Mouse (Mus musculus) intestine, postnatal 0 days (tissue): Measurements from ENCODE around the gene Ankfy1. TPM values are rescaled to one million over a fixed set of nuclear protein-coding genes. Genes with fewer than 3 reads are reported as not detected.
"Not testable (repeated sequence)": the region's sequence is repeated elsewhere in the genome, so short reads cannot be mapped to it uniquely, and the experiment has no call there.

Source experiments
- ATAC-seq: fragments of 200-750 bp; cut with Nextera tagmentation; 2 replicates; pipeline ENCODE4 v1.8.0; 2017; ENCODE audit warnings: mild to moderate bottlenecking, moderate TSS enrichment, moderate library complexity
- H3K27ac ChIP-seq: fragments of 300-500 bp; sonication (generic); 2 replicates; pipeline ENCODE4 v1.5.1; 2014; ENCODE audit warnings: mild to moderate bottlenecking, low read depth, low read length, moderate library complexity
- H3K27me3 ChIP-seq: fragments of 300-500 bp; sonication (generic); replicated peaks from 2 replicates; pipeline ENCODE4 v1.6.1; 2014; ENCODE audit warnings: low read length, mixed read lengths; ENCODE audit not compliant: control insufficient read depth, insufficient read depth
- H3K36me3 ChIP-seq: fragments of 300-500 bp; sonication (generic); 2 replicates; pipeline ENCODE4 v1.6.1; 2014; ENCODE audit warnings: mild to moderate bottlenecking, moderate library complexity; ENCODE audit not compliant: control insufficient read depth, insufficient read depth
- H3K4me1 ChIP-seq: fragments of 300-500 bp; sonication (generic); replicated peaks from 2 replicates; pipeline ENCODE4 v1.6.1; 2014; ENCODE audit warnings: antibody characterized with exemption, low read length, mixed read lengths; ENCODE audit not compliant: control insufficient read depth, insufficient read depth
- H3K4me2 ChIP-seq: fragments of 300-500 bp; sonication (generic); replicated peaks from 2 replicates; pipeline ENCODE4 v1.6.1; 2014; ENCODE audit warnings: low read depth, mild to moderate bottlenecking, moderate library complexity
- H3K4me3 ChIP-seq: fragments of 300-500 bp; sonication (generic); 2 replicates; pipeline ENCODE4 v1.5.1; 2014; ENCODE audit warnings: low read depth, low read length
- H3K9ac ChIP-seq: fragments of 300-500 bp; sonication (generic); 2 replicates; pipeline ENCODE4 v1.6.1; 2014; ENCODE audit warnings: mild to moderate bottlenecking, low read depth, low read length
- H3K9me3 ChIP-seq: fragments of 300-500 bp; sonication (generic); 2 replicates; pipeline ENCODE4 v1.6.1; 2016; ENCODE audit warnings: mixed run types; ENCODE audit not compliant: control insufficient read depth
- CTCF ChIP-seq: sonication (generic); IDR thresholded peaks from 2 replicates; pipeline ENCODE4 v1.5.1; 2016; ENCODE audit warnings: low read depth, mild to moderate bottlenecking, control low read depth, antibody characterized with exemption, moderate library complexity
- WGBS: fragments of 180-500 bp; shearing (Covaris S2); extraction: QIAGEN DNeasy Blood & Tissue Kit; methylation state at CpG from one replicate; pipeline ENCODE4 v1.1.7; 2014; 5-methylcytosine and 5-hydroxymethylcytosine counted together
- polyA plus RNA-seq: library from polyadenylated mRNA; unstranded; fragments of >200 nt; fragmentation: Nextera tagmentation; extraction: Ambion mirVana; gene quantifications from 2 replicates; pipeline ENCODE4 v1.2.1, GENCODE M21; 2015

Gene Ankfy1
- polyA plus RNA-seq, 1 experiment from 2014 or later: 8.3 TPM

- Histone ChIP-seq H3K4me3 (no peak overlapping the region), H3K27ac (no peak overlapping the region), H3K4me1 (no peaks in the 10 kb centered on the region), H3K27me3 (no peaks in the 10 kb centered on the region), H3K9me3 (no peaks in the 10 kb centered on the region), H3K9ac (no peak overlapping the region), H3K4me2 (no peak overlapping the region), H3K36me3 (peaks cover 6% of the 10 kb centered on the region; the same call in 1 of the 2 replicates)
- no peak for TF ChIP-seq CTCF
- WGBS: 85% methylated on average over 2 of the region's 2 CpGs
- ATAC-seq: no peak
These were observed 6.7 kb downstream of the Ankfy1 start for GRCm38 (mm10) chr11:72696368-72696971.

DNA sequence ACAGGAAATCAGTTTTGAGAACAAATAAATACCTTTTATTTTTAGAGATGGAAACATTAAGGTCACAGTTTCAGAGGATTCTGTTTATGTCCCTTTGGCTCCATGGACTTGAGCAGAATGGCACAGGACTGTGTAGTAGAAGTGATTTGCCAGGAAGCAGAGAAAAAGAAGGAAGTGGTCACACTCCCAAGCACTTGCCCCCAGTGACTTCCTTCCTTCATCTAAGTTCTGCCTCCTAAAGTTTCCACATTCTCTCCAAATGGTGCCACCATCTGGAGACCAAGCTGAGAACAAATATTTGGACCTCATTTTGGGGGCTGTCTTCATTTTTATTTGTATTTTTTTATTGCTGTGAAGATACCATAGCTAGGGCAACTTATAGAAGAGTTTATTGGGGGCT is 7.5 kb downstream of the Ankfy1 start:
- no peak for ATAC-seq

GRCm38 (mm10) chr11:72705111-72705510 is 15.3 kb downstream of the Ankfy1 start:
- H3K36me3 ChIP-seq, H3K27me3 ChIP-seq, ATAC-seq, H3K9me3 ChIP-seq, H3K4me2 ChIP-seq, H3K4me1 ChIP-seq, H3K27ac ChIP-seq, H3K9ac ChIP-seq, H3K4me3 ChIP-seq: not testable (repeated sequence)
- WGBS: 87% methylated on average over 2 of the region's 2 CpGs

More for the DNA sequence above, 7.5 kb downstream of the Ankfy1 start:
- Histone ChIP-seq H3K27ac (no peak overlapping the region), H3K27me3 (no peaks in the 10 kb centered on the region), H3K36me3 (peaks cover 6% of the 10 kb centered on the region; the same call in 1 of the 2 replicates), H3K9ac (no peak overlapping the region), H3K4me1 (no peaks in the 10 kb centered on the region), H3K4me2 (no peak overlapping the region), H3K9me3 (no peaks in the 10 kb centered on the region), H3K4me3 (no peak overlapping the region)
- TF ChIP-seq CTCF: no peak

DNA sequence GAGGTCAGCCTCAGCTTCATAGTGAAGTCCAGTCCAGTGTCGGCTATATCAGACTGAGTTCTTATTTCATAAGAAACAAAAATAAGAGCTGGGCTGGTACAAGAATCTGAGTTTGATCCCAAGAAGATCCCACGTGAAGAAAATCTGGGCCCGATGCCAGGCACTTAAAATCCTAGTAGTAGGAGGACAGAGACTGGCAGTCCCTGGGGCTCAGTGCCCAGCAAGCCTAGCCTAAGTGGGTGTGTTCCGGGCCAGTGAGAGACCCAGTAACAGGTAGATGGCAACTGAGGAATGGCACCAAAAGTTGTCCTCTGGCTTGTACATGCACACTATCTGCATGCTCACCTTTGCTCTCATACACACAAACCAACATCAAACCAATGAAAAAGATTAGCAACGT is 22.9 kb downstream of the Ankfy1 start:
- 81% methylated on average over 5 of the region's 5 CpGs for WGBS
- Histone ChIP-seq H3K4me3 (no peak overlapping the region), H3K4me2 (no peak overlapping the region), H3K27ac (no peak overlapping the region), H3K9ac (no peak overlapping the region), H3K36me3 (peaks cover 26% of the 10 kb centered on the region; the same call in 1 of the 2 replicates), H3K4me1 (no peaks in the 10 kb centered on the region), H3K9me3 (no peaks in the 10 kb centered on the region), H3K27me3 (no peaks in the 10 kb centered on the region)
- ATAC-seq: no peak
- no peak for TF ChIP-seq CTCF

DNA sequence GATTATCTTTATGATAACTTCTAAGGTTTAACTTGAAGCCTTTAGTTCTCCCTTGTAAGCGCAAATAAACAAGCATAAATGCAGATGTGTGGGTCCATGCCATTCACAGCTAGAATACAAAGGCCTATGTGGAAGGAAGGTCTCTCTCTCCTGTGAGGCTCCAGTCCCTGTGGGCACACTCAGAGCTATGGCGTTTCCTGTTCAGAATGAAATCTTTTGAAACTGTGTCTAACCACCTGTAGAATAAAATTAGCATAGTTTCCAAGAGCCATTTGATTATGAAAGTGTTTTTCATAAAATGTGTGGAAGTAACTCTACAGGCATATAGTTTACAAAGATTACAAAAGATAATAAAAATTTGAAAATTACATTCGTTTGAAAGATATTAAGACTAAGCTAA is 28.4 kb downstream of the Ankfy1 start:
- no peak overlapping the region for H3K9ac ChIP-seq
- no peak for ATAC-seq
- H3K27me3 ChIP-seq: no peaks in the 10 kb centered on the region
- H3K36me3 ChIP-seq: peaks cover 26% of the 10 kb centered on the region
- H3K4me3 ChIP-seq: no peak overlapping the region
- H3K4me2 ChIP-seq: no peak overlapping the region
- H3K27ac ChIP-seq: no peak overlapping the region
- H3K4me1 ChIP-seq: no peaks in the 10 kb centered on the region
- TF ChIP-seq CTCF: no peak
- WGBS: 90% methylated on average over 3 of the region's 3 CpGs
- no peaks in the 10 kb centered on the region for H3K9me3 ChIP-seq

- 55% methylated on average over 2 of the region's 2 CpGs for WGBS
- H3K4me1 ChIP-seq: no peaks in the 10 kb centered on the region
- H3K9me3 ChIP-seq: no peaks in the 10 kb centered on the region
- no peak overlapping the region for H3K27ac ChIP-seq
- no peaks in the 10 kb centered on the region for H3K27me3 ChIP-seq
- TF ChIP-seq CTCF: no peak
- no peak for ATAC-seq
- peaks cover 19% of the 10 kb centered on the region; the same call in 1 of the 2 replicates for H3K36me3 ChIP-seq
- H3K4me3 ChIP-seq: no peak overlapping the region
- no peak overlapping the region for H3K4me2 ChIP-seq
- no peak overlapping the region for H3K9ac ChIP-seq
These were observed 33.4 kb downstream of the Ankfy1 start for GRCm38 (mm10) chr11:72723165-72723564.

GRCm38 (mm10) chr11:72723871-72724270 is 34.1 kb downstream of the Ankfy1 start:
- no peaks in the 10 kb centered on the region for H3K9me3 ChIP-seq
- TF ChIP-seq CTCF: peak; percentile 68

More at GRCm38 (mm10) chr11:72723871-72724270, 34.1 kb downstream of the Ankfy1 start:
- no peak overlapping the region for H3K4me3 ChIP-seq
- H3K27me3 ChIP-seq: no peaks in the 10 kb centered on the region
- H3K36me3 ChIP-seq: peaks cover 22% of the 10 kb centered on the region; the same call in 1 of the 2 replicates
- no peak for ATAC-seq
- no peaks in the 10 kb centered on the region for H3K4me1 ChIP-seq
- no peak overlapping the region for H3K27ac ChIP-seq
- no peak overlapping the region for H3K9ac ChIP-seq
- no peak overlapping the region for H3K4me2 ChIP-seq
